Mouse (Mus musculus): Measurements from ENCODE around the gene 0610010K14Rik. TPM values are rescaled to one million over a fixed set of nuclear protein-coding genes. Genes with fewer than 3 reads are reported as not detected.

Gene 0610010K14Rik
- polyA plus RNA-seq, 1 experiment from 2014 or later = 232 TPM

- peak; percentile 61 for ATAC-seq (ENCODE audit: low FRiP score)
- 1% methylated on average over 46 of the region's 46 CpGs for WGBS
- H3K27me3 ChIP-seq (ENCODE audit: control insufficient read depth, insufficient read depth, low read length) = peaks cover 39% of the 10 kb centered on the region
- no peak overlapping the region for H3K27ac ChIP-seq (ENCODE audit: low read depth, low read length)
- no peaks in the 10 kb centered on the region for H3K9me3 ChIP-seq (ENCODE audit: control insufficient read depth, low read length)
- peak; percentile 94 for DNase-seq (ENCODE audit: low spot score, missing footprints)
- peaks cover 21% of the 10 kb centered on the region for H3K4me1 ChIP-seq (ENCODE audit: control insufficient read depth, insufficient read depth, low read length)
- H3K9ac ChIP-seq (ENCODE audit: low read length) = peak overlapping the region; percentile 46
- H3K4me2 ChIP-seq = peak overlapping the region; percentile 53
- H3K4me3 ChIP-seq (ENCODE audit: low read depth, low read length) = peak overlapping the region; percentile 31
- no peaks in the 10 kb centered on the region for H3K36me3 ChIP-seq (ENCODE audit: control insufficient read depth, insufficient read depth, low read length)
Measured at GRCm38 (mm10) chr11:70214191-70214855, 23.4 kb downstream of the 0610010K14Rik start.

GRCm38 (mm10) chr11:70213736-70214135 is 24.0 kb downstream of the 0610010K14Rik start:
- Histone ChIP-seq H3K4me1 (ENCODE audit: control insufficient read depth, insufficient read depth, low read length) (peaks cover 21% of the 10 kb centered on the region), H3K9ac (ENCODE audit: low read length) (peak overlapping the region; percentile 46), H3K4me3 (ENCODE audit: low read depth, low read length) (peak overlapping the region; percentile 31), H3K27me3 (ENCODE audit: control insufficient read depth, insufficient read depth, low read length) (peaks cover 39% of the 10 kb centered on the region), H3K27ac (ENCODE audit: low read depth, low read length) (no peak overlapping the region), H3K9me3 (ENCODE audit: control insufficient read depth, low read length) (no peaks in the 10 kb centered on the region), H3K36me3 (ENCODE audit: control insufficient read depth, insufficient read depth, low read length) (no peaks in the 10 kb centered on the region), H3K4me2 (peak overlapping the region; percentile 53)
- DNase-seq (ENCODE audit: low spot score, missing footprints) (no peak), ATAC-seq (ENCODE audit: low FRiP score) (peak; percentile 34; the same call in 1 of the 2 replicates)
- WGBS = 6% methylated on average over 25 of the region's 26 CpGs

- 17% methylated on average over 9 of the region's 9 CpGs for WGBS
- H3K9me3 ChIP-seq (ENCODE audit: control insufficient read depth, low read length) = no peaks in the 10 kb centered on the region
- no peak overlapping the region for H3K9ac ChIP-seq (ENCODE audit: low read length)
- H3K4me3 ChIP-seq (ENCODE audit: low read depth, low read length) = no peak overlapping the region
- H3K36me3 ChIP-seq (ENCODE audit: control insufficient read depth, insufficient read depth, low read length) = no peaks in the 10 kb centered on the region
- H3K4me1 ChIP-seq (ENCODE audit: control insufficient read depth, insufficient read depth, low read length) = peaks cover 18% of the 10 kb centered on the region
- ATAC-seq (ENCODE audit: low FRiP score) (no peak), DNase-seq (ENCODE audit: low spot score, missing footprints) (peak; percentile 92)
- H3K27ac ChIP-seq (ENCODE audit: low read depth, low read length) = no peak overlapping the region
- no peak overlapping the region for H3K4me2 ChIP-seq
- H3K27me3 ChIP-seq (ENCODE audit: control insufficient read depth, insufficient read depth, low read length) = peaks cover 39% of the 10 kb centered on the region
Measured at GRCm38 (mm10) chr11:70212896-70213295, 24.8 kb downstream of the 0610010K14Rik start.

GRCm38 (mm10) chr11:70212423-70212822 is 25.3 kb downstream of the 0610010K14Rik start, which contains the start of gene Slc16a11:
Slc16a11 (plus strand) TSS chr11:70212752.
- ATAC-seq (ENCODE audit: low FRiP score) (no peak), DNase-seq (ENCODE audit: low spot score, missing footprints) (no peak)
- H3K27ac ChIP-seq (ENCODE audit: low read depth, low read length) = no peak within 1 kb of the TSS
- H3K4me3 ChIP-seq (ENCODE audit: low read depth, low read length) = no peak within 1 kb of the TSS
- no peak within 1 kb of the TSS for H3K4me2 ChIP-seq
- peaks cover 18% of the 10 kb centered on the region for H3K4me1 ChIP-seq (ENCODE audit: control insufficient read depth, insufficient read depth, low read length)
- WGBS = 66% methylated on average over 6 of the region's 6 CpGs
- no peaks in the 10 kb centered on the region for H3K9me3 ChIP-seq (ENCODE audit: control insufficient read depth, low read length)
- peaks cover 39% of the 10 kb centered on the region for H3K27me3 ChIP-seq (ENCODE audit: control insufficient read depth, insufficient read depth, low read length)
- H3K36me3 ChIP-seq (ENCODE audit: control insufficient read depth, insufficient read depth, low read length) = no peaks in the 10 kb centered on the region
- H3K9ac ChIP-seq (ENCODE audit: low read length) = no peak within 1 kb of the TSS

- Histone ChIP-seq H3K4me1 (ENCODE audit: control insufficient read depth, insufficient read depth, low read length) (peaks cover 18% of the 10 kb centered on the region), H3K27ac (ENCODE audit: low read depth, low read length) (no peak overlapping the region), H3K36me3 (ENCODE audit: control insufficient read depth, insufficient read depth, low read length) (no peaks in the 10 kb centered on the region), H3K9ac (ENCODE audit: low read length) (no peak overlapping the region), H3K9me3 (ENCODE audit: control insufficient read depth, low read length) (no peaks in the 10 kb centered on the region), H3K4me3 (ENCODE audit: low read depth, low read length) (no peak overlapping the region), H3K27me3 (ENCODE audit: control insufficient read depth, insufficient read depth, low read length) (peaks cover 39% of the 10 kb centered on the region), H3K4me2 (no peak overlapping the region)
- no peak for DNase-seq (ENCODE audit: low spot score, missing footprints)
- no peak for ATAC-seq (ENCODE audit: low FRiP score)
- WGBS = 76% methylated on average over 6 of the region's 6 CpGs
Measured at GRCm38 (mm10) chr11:70211972-70212371, 25.7 kb downstream of the 0610010K14Rik start.

GRCm38 (mm10) chr11:70210681-70211080 is 27.0 kb downstream of the 0610010K14Rik start:
- Histone ChIP-seq H3K4me3 (ENCODE audit: low read depth, low read length) (no peak overlapping the region), H3K27me3 (ENCODE audit: control insufficient read depth, insufficient read depth, low read length) (peaks cover 29% of the 10 kb centered on the region), H3K4me2 (no peak overlapping the region), H3K27ac (ENCODE audit: low read depth, low read length) (no peak overlapping the region), H3K9me3 (ENCODE audit: control insufficient read depth, low read length) (no peaks in the 10 kb centered on the region), H3K4me1 (ENCODE audit: control insufficient read depth, insufficient read depth, low read length) (peaks cover 18% of the 10 kb centered on the region), H3K9ac (ENCODE audit: low read length) (no peak overlapping the region), H3K36me3 (ENCODE audit: control insufficient read depth, insufficient read depth, low read length) (no peaks in the 10 kb centered on the region)
- ATAC-seq (ENCODE audit: low FRiP score) = no peak
- 88% methylated on average over 2 of the region's 2 CpGs for WGBS
- no peak for DNase-seq (ENCODE audit: low spot score, missing footprints)

- WGBS = 82% methylated on average over 5 of the region's 5 CpGs
- Histone ChIP-seq H3K27ac (ENCODE audit: low read depth, low read length) (no peak overlapping the region), H3K4me2 (no peak overlapping the region), H3K36me3 (ENCODE audit: control insufficient read depth, insufficient read depth, low read length) (no peaks in the 10 kb centered on the region), H3K4me3 (ENCODE audit: low read depth, low read length) (no peak overlapping the region), H3K9ac (ENCODE audit: low read length) (no peak overlapping the region), H3K9me3 (ENCODE audit: control insufficient read depth, low read length) (no peaks in the 10 kb centered on the region), H3K4me1 (ENCODE audit: control insufficient read depth, insufficient read depth, low read length) (peaks cover 3% of the 10 kb centered on the region), H3K27me3 (ENCODE audit: control insufficient read depth, insufficient read depth, low read length) (peaks cover 11% of the 10 kb centered on the region)
- no peak for ATAC-seq (ENCODE audit: low FRiP score)
- no peak for DNase-seq (ENCODE audit: low spot score, missing footprints)
Measured at GRCm38 (mm10) chr11:70208778-70209388, 28.8 kb downstream of the 0610010K14Rik start.

GRCm38 (mm10) chr11:70207283-70207682 is 30.4 kb downstream of the 0610010K14Rik start:
- Histone ChIP-seq H3K9ac (ENCODE audit: low read length) (no peak overlapping the region), H3K4me2 (no peak overlapping the region), H3K27me3 (ENCODE audit: control insufficient read depth, insufficient read depth, low read length) (no peaks in the 10 kb centered on the region), H3K4me3 (ENCODE audit: low read depth, low read length) (no peak overlapping the region), H3K36me3 (ENCODE audit: control insufficient read depth, insufficient read depth, low read length) (no peaks in the 10 kb centered on the region), H3K27ac (ENCODE audit: low read depth, low read length) (no peak overlapping the region), H3K4me1 (ENCODE audit: control insufficient read depth, insufficient read depth, low read length) (no peaks in the 10 kb centered on the region), H3K9me3 (ENCODE audit: control insufficient read depth, low read length) (no peaks in the 10 kb centered on the region)
- ATAC-seq (ENCODE audit: low FRiP score) = no peak
- 93% methylated on average over 7 of the region's 7 CpGs for WGBS
- DNase-seq (ENCODE audit: low spot score, missing footprints) = no peak

- Histone ChIP-seq H3K9ac (ENCODE audit: low read length) (no peak overlapping the region), H3K27ac (ENCODE audit: low read depth, low read length) (no peak overlapping the region), H3K27me3 (ENCODE audit: control insufficient read depth, insufficient read depth, low read length) (no peaks in the 10 kb centered on the region), H3K4me3 (ENCODE audit: low read depth, low read length) (no peak overlapping the region), H3K4me1 (ENCODE audit: control insufficient read depth, insufficient read depth, low read length) (no peaks in the 10 kb centered on the region), H3K36me3 (ENCODE audit: control insufficient read depth, insufficient read depth, low read length) (no peaks in the 10 kb centered on the region), H3K9me3 (ENCODE audit: control insufficient read depth, low read length) (no peaks in the 10 kb centered on the region), H3K4me2 (no peak overlapping the region)
- ATAC-seq (ENCODE audit: low FRiP score) (no peak), DNase-seq (ENCODE audit: low spot score, missing footprints) (no peak)
- 80% methylated on average over 2 of the region's 2 CpGs for WGBS
Measured at GRCm38 (mm10) chr11:70206801-70207200, 30.9 kb downstream of the 0610010K14Rik start.
